Mouse (Mus musculus) effector memory CD4-positive, alpha-beta T cell, adult 5 months (primary cell): ENCODE measurements around the gene Eif3l. TPM values are rescaled to one million over a fixed set of nuclear protein-coding genes. Genes with fewer than 3 reads are reported as not detected.

ENCODE experiments used
- polyA plus RNA-seq: library from polyadenylated mRNA; unstranded; fragments of 100-300 nt; shearing (Covaris generic); gene quantifications from one replicate; pipeline ENCODE4 v1.2.1, GENCODE M21; 2017

The Eif3l gene
- polyA plus RNA-seq: 99.7 TPM

GRCm38 (mm10) chr15:79074913-79075532, at the start of gene Eif3l:
TSS of gene Eif3l (plus strand) at chr15:79075179.

GRCm38 (mm10) chr15:79028237-79028738, 46.7 kb upstream of the Eif3l start, which contains the start of gene H1f0:
TSS of gene H1f0 (plus strand) at chr15:79028450.

GRCm38 (mm10) chr15:79041585-79041984, 33.4 kb upstream of the Eif3l start, which contains the start of gene Galr3:
TSS of gene Galr3 (plus strand) at chr15:79041885.

GRCm38 (mm10) chr15:79062376-79063159, 12.4 kb upstream of the Eif3l start, which contains the start of gene Ankrd54:
TSS of gene Ankrd54 (minus strand) at chr15:79062893.

GRCm38 (mm10) chr15:79108421-79109320, 33.7 kb downstream of the Eif3l start, which contains the start of gene Micall1:
TSS of gene Micall1 (plus strand) at chr15:79108898.

GRCm38 (mm10) chr15:79140866-79141565, 66.0 kb downstream of the Eif3l start, which contains the start of the genes Polr2f and 1700088E04Rik:
TSS of gene Polr2f (plus strand) at chr15:79141009.
TSS of gene 1700088E04Rik (minus strand) at chr15:79141253.

Other genes starting within 250 kb of the Eif3l start
- 0.44 TPM for gene Cdc42ep1, start 232.6 kb upstream of the Eif3l start, polyA plus RNA-seq
- gene Lgals2, start 219.7 kb upstream of the Eif3l start, polyA plus RNA-seq: not detected
- gene Gga1, start 198.0 kb upstream of the Eif3l start, polyA plus RNA-seq: 68.8 TPM
- gene Gm49510, start 175.5 kb upstream of the Eif3l start, polyA plus RNA-seq: 1.9 TPM
- 128 TPM for gene Sh3bp1, start 175.4 kb upstream of the Eif3l start, polyA plus RNA-seq
- 11.9 TPM for gene Pdxp, start 161.3 kb upstream of the Eif3l start, polyA plus RNA-seq
- gene Lgals1, start 148.5 kb upstream of the Eif3l start, polyA plus RNA-seq: 398 TPM
- gene Nol12, start 140.2 kb upstream of the Eif3l start, polyA plus RNA-seq: 25.1 TPM
- 51.9 TPM for gene Triobp, start 127.5 kb upstream of the Eif3l start, polyA plus RNA-seq
- 34.2 TPM for gene H1f0, start 46.7 kb upstream of the Eif3l start, polyA plus RNA-seq
- not detected for gene Galr3, start 33.3 kb upstream of the Eif3l start, polyA plus RNA-seq
- gene Ankrd54, start 12.3 kb upstream of the Eif3l start, polyA plus RNA-seq: 41.2 TPM
- 30.7 TPM for gene Micall1, start 33.7 kb downstream of the Eif3l start, polyA plus RNA-seq
- 82.3 TPM for gene Polr2f, start 65.8 kb downstream of the Eif3l start, polyA plus RNA-seq
- 0.99 TPM for gene 1700088E04Rik, start 66.1 kb downstream of the Eif3l start, polyA plus RNA-seq
- gene Sox10, start 90.1 kb downstream of the Eif3l start, polyA plus RNA-seq: 0.17 TPM
- gene Pick1, start 154.0 kb downstream of the Eif3l start, polyA plus RNA-seq: 32.2 TPM
- not detected for gene Gm49486, start 154.2 kb downstream of the Eif3l start, polyA plus RNA-seq
- gene Slc16a8, start 179.6 kb downstream of the Eif3l start, polyA plus RNA-seq: not detected
- gene Baiap2l2, start 210.4 kb downstream of the Eif3l start, polyA plus RNA-seq: 1.4 TPM